Mouse (Mus musculus): Measurements from ENCODE around the gene Ddx19b. TPM values are rescaled to one million over a fixed set of nuclear protein-coding genes. Genes with fewer than 3 reads are reported as not detected.
A peak's percentile ranks its signal among the peaks of the same experiment; 100 is the strongest.
"Not testable (repeated sequence)": the region's sequence is repeated elsewhere in the genome, so short reads cannot be mapped to it uniquely, and the experiment has no call there.

The Ddx19b gene
- total RNA-seq, 2 experiments from 2014 or later, result 11.8 to 13.1 TPM

- DNase-seq, result peak; percentile 98
Observed at GRCm38 (mm10) chr8:111033482-111034215, 2.1 kb upstream of the Ddx19b start.

- DNase-seq, result no peak
Observed at GRCm38 (mm10) chr8:111032916-111033315, 1.4 kb upstream of the Ddx19b start, which contains the start of gene Aars. Aars (plus strand) TSS chr8:111033144.

- DNase-seq, result no peak
Observed at GRCm38 (mm10) chr8:111030045-111030444, 1.5 kb downstream of the Ddx19b start.

DNA sequence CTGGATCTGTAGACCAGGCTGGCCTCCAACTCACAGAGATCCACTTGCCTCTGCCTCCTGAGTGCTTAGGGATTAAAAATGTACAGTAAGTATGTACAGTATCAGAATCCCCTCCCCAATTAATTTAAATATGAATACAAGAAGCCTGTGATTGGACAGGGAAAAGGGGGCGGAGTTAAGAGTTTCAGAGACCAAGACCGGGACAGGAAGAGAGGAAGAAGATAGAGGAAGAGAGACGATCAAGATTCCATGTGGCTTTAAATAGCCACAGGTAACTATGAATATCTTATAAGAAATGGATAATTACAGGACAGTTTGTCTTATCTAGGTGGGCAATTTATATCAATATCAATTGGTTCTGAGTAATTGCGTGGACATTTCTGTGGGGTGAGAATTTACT lies 2.0 kb downstream of the Ddx19b start:
- DNase-seq, result no peak

- peak; percentile 86 for DNase-seq
Observed at GRCm38 (mm10) chr8:111027391-111027937, 4.1 kb downstream of the Ddx19b start.

DNA sequence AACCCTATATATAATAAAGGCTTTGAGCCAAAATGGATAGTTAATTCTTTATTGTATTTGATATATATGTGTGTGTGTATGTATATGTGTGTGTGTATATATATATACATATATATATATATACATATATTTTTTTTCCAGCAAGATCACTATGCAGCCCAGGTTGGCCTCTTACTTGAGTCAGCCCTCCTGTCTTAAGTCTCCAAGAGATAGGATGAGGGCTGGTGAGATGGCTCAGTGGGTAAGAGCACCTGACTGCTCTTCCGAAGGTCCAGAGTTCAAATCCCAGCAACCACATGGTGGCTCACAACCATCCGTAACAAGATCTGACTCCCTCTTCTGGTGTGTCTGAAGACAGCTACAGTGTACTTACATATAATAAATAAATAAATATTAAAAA lies 4.9 kb downstream of the Ddx19b start:
- not testable (repeated sequence) for DNase-seq

DNA sequence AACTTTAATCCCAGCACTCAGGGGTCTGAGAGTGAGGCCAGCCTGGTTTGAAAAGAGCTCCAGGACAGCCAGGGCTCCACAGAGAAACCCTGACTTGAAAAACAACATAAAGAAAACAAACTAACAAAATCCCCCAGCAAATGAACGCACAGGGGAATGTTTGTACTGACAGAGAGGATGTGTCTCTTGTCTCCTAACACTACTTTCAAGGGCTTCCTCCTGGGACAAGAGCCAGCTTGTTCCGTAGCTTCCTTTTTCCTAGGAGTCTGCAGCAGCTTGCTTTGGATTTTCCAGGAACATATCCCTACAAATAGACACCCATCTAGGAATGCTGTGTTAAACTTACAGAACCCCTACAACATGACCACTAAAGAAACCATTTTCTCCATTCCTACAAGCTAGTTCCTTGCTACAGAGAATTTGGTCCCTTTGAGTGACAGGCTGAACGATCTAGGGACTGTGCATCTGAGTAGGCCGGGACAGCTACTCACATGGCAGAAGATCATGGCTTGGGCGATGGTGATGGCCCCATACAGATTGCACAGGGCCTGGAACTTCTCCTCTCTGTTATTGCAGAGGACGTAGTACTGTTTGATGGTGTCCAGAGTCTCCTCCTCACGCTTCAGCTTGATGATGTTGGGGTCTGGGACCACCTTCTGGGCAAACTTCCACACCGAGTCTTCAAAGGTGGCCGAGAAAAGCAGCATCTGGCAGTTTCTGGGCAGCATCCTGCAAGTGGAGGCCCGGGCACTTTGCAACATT lies 21.1 kb downstream of the Ddx19b start:
- not testable (repeated sequence) for DNase-seq

GRCm38 (mm10) chr8:110997547-110998531 lies 33.7 kb downstream of the Ddx19b start, which contains the start of gene Ddx19a:
Ddx19a (minus strand) TSS chr8:110997800.
- peak; percentile 91 for DNase-seq

DNA sequence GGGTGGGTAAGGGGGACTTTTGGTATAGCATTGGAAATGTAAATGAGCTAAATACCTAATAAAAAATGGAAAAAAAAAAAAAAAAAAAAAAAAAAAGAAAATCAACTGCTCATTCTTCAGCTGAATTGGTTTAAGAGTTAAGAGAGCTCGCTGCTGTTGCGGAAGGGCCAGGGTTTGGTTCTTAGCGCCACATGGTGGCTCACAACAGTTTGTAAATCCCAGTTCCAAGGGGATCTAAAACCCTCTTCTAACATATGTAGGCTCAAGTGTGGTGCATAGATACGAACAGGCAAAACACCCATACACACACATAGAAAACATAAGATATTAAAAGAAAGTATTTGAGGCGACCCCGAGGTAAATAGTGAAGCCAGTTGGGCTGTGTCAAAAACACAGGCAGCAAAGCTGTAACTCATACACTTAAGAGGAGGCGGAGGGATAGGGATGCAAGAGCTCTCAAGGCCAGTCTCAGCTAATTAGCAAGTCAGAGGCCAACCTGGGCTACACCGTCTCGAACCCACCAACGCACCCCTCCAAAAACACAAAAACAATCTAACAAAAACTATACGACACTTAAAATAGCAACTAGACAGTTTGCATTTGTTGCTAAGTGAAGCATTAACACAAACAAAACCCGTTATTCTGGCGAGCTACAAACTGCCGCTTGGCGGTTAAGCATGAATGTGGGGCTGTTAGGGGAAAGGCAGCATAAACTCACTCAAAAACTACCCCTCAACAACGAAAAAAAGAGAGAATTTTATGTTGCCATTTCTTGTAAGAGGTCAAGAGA lies 34.7 kb downstream of the Ddx19b start:
- DNase-seq, result no peak

- no peak for DNase-seq
Observed at GRCm38 (mm10) chr8:110990017-110990416, 41.5 kb downstream of the Ddx19b start.

- no peak for DNase-seq
Observed at GRCm38 (mm10) chr8:110987805-110988744, 43.5 kb downstream of the Ddx19b start.

- DNase-seq, result no peak
Observed at GRCm38 (mm10) chr8:110981304-110981703, 50.2 kb downstream of the Ddx19b start.

DNA sequence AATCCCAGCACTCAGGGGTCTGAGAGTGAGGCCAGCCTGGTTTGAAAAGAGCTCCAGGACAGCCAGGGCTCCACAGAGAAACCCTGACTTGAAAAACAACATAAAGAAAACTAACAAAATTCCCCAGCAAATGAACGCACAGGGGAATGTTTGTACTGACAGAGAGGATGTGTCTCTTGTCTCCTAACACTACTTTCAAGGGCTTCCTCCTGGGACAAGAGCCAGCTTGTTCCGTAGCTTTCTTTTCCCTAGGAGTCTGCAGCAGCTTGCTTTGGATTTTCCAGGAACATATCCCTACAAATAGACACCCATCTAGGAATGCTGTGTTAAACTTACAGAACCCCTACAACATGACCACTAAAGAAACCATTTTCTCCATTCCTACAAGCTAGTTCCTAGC lies 53.6 kb downstream of the Ddx19b start:
- DNase-seq, result not testable (repeated sequence)

- not testable (repeated sequence) for DNase-seq
Observed at GRCm38 (mm10) chr8:110976532-110976931, 55.0 kb downstream of the Ddx19b start.

- peak; percentile 91 for DNase-seq
Observed at GRCm38 (mm10) chr8:110969910-110970770, 61.4 kb downstream of the Ddx19b start.

DNA sequence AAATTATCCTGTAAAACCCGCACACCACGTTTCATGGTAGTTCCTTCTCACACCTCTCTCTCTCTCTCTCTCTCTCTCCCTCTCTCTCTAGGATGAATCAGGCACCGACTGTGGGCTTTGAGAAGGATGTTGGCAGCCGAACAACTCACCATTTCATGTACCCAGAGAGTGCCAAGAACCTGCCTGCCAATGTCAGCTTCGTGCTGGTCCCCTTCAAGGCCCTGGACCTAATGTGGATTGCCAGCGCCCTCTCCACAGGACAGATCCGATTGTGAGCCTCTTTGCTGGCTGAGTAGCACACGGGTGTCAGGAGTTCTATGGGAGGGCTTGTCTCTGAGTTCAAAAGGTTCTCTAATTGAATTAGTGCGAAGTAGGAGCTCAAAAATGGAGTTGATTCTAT lies 64.2 kb downstream of the Ddx19b start:
- DNase-seq, result no peak

GRCm38 (mm10) chr8:110966586-110966985 lies 65.0 kb downstream of the Ddx19b start:
- DNase-seq, result no peak

- DNase-seq, result peak; percentile 93
Observed at GRCm38 (mm10) chr8:110965594-110965993, 66.0 kb downstream of the Ddx19b start.

- no peak for DNase-seq
Observed at GRCm38 (mm10) chr8:110964666-110965065, 66.9 kb downstream of the Ddx19b start.
